Mouse (Mus musculus): ENCODE data around the gene Zfp142. TPM values are rescaled to one million over a fixed set of nuclear protein-coding genes. Genes with fewer than 3 reads are reported as not detected.
A peak's percentile ranks its signal among the peaks of the same experiment; 100 is the strongest.

The Zfp142 gene
- total and polyA plus RNA-seq, 2 experiments from 2014 or later, result 7.8 to 16.4 TPM

DNA sequence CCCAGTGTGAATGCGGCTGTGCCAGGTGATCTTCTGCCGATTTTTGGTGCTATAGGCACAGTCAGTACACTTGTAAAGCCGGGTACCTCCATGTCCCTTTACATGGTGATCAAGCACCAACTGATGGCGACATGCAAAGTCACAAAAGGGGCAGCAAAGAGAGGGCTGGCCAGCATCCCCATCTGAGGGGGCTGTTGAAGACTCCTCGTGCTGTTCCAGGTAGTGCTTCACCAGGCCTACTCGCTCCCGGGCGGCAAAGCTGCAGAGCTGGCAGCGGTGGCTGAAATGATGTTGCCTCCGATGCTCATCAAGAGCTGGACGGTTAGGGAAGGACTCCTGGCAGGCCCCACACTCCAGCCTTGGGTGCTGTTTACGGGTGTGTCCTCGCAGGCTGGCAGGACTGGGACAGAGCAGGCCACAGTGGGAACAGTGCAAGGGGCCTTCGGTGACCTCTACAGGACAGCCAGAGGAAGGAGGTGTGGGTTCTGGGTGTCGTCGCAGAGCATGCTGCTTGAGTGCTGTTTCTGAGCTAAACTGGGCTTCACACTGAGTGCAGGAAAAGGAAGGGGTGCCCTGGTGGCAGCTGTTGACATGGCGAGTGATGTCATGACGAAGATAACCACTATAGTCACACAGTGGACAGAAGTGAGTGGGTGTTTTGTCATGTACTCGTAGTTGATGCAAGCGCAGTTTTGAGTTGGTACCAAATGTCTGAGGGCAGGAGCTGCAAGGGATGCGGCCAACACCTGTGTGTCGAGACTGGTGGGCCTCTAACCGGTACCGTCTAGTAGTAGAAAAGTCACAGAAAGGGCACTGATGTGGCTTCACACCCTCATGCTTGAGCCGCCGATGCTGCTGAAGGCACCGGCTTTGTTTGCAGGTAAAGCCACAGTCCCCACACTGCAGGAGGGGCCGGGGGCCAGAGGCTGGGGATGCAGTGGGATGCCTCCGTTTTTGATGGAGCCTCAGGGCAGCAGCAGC is 18.0 kb downstream of the Zfp142 start:
- 92% methylated on average over 29 of the region's 29 CpGs for WGBS

DNA sequence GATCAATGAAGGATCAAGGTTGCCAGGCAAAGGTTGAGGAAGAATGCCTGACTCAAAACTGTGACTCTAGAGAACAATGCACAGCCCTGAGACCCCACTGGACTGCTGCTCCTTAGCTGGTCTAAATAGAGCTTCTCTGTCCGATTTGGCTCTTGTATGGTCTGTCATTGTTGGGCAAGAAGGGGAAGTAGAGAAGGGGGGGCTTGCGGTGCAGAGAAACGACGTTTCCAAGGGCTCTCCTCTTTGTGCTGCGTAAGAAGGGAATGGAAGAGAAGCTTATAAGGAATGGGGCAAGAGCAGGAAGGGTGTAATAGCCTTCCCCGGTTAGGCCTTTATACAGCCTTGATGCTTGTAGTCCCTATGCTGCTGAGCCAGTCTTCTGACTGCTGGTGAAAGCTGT is 22.2 kb downstream of the Zfp142 start:
- Histone ChIP-seq H3K4me3 (ENCODE audit: low read depth, low read length) (no peak overlapping the region), H3K27me3 (ENCODE audit: insufficient read depth, low read length) (no peaks in the 10 kb centered on the region), H3K9ac (replicated peaks; ENCODE audit: low read length, poor library complexity, severe bottlenecking) (no peak overlapping the region), H3K9me3 (ENCODE audit: low read length) (no peaks in the 10 kb centered on the region), H3K4me2 (ENCODE audit: low read depth, low read length, poor library complexity, severe bottlenecking) (no peak overlapping the region), H3K4me1 (ENCODE audit: insufficient read depth, low read length) (no peaks in the 10 kb centered on the region), H3K36me3 (ENCODE audit: insufficient read depth, low read length) (peaks cover 65% of the 10 kb centered on the region), H3K27ac (ENCODE audit: low read depth, low read length) (no peak overlapping the region)
- DNase-seq (ENCODE audit: low spot score) (no peak), ATAC-seq (ENCODE audit: low FRiP score) (no peak)
- TF ChIP-seq CTCF (IDR thresholded peaks at IDR 0.05), result no peak
- whole genome bisulfite sequencing, result 41% methylated on average over 6 of the region's 6 CpGs

More for the DNA sequence above, 18.0 kb downstream of the Zfp142 start:
- Histone ChIP-seq H3K36me3 (ENCODE audit: insufficient read depth, low read length) (peaks cover 75% of the 10 kb centered on the region), H3K4me3 (ENCODE audit: low read depth, low read length) (no peak overlapping the region), H3K9ac (replicated peaks; ENCODE audit: low read length, poor library complexity, severe bottlenecking) (no peak overlapping the region), H3K4me1 (ENCODE audit: insufficient read depth, low read length) (no peaks in the 10 kb centered on the region), H3K27me3 (ENCODE audit: insufficient read depth, low read length) (no peaks in the 10 kb centered on the region), H3K4me2 (ENCODE audit: low read depth, low read length, poor library complexity, severe bottlenecking) (no peak overlapping the region), H3K27ac (ENCODE audit: low read depth, low read length) (no peak overlapping the region), H3K9me3 (ENCODE audit: low read length) (no peaks in the 10 kb centered on the region)
- TF ChIP-seq CTCF (IDR thresholded peaks at IDR 0.05), result 0 out of 2 replicates have a peak, but pooled peaks have one; percentile 7
- no peak for DNase-seq (ENCODE audit: low spot score)
- ATAC-seq (ENCODE audit: low FRiP score), result no peak

GRCm38 (mm10) chr1:74559061-74559460 is 29.0 kb downstream of the Zfp142 start:
- Histone ChIP-seq H3K4me3 (ENCODE audit: low read depth, low read length) (no peak overlapping the region), H3K36me3 (ENCODE audit: insufficient read depth, low read length) (peaks cover 8% of the 10 kb centered on the region), H3K27ac (ENCODE audit: low read depth, low read length) (no peak overlapping the region), H3K4me1 (ENCODE audit: insufficient read depth, low read length) (no peaks in the 10 kb centered on the region), H3K9me3 (ENCODE audit: low read length) (no peaks in the 10 kb centered on the region), H3K4me2 (ENCODE audit: low read depth, low read length, poor library complexity, severe bottlenecking) (no peak overlapping the region), H3K27me3 (ENCODE audit: insufficient read depth, low read length) (no peaks in the 10 kb centered on the region), H3K9ac (replicated peaks; ENCODE audit: low read length, poor library complexity, severe bottlenecking) (no peak overlapping the region)
- DNase-seq (ENCODE audit: low spot score), result no peak
- WGBS, result 90% methylated on average over 5 of the region's 5 CpGs
- TF ChIP-seq CTCF (IDR thresholded peaks at IDR 0.05), result no peak
- ATAC-seq (ENCODE audit: low FRiP score), result no peak

DNA sequence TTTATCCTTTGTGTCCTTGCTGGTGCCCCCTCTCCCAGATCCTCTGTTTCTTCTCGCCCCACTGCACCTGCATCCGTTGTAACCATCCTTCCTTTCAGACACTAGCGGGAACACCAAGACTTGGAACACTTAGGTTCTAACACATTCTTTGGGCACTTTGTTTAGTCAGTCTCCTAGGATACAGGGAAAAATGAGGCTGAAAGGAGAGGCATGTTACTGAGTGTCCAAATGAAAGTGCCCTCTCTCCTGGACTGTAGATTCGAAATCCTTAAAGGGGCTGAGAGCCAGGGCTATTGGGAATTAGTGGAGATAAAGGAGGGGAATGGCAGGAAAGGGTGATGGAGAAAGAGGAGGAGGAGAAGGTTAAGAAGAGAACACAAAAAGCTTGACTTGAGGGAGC is 43.9 kb downstream of the Zfp142 start, which contains the start of gene Usp37:
Usp37 (minus strand) TSS at position 101 of the 400 bp plus-strand sequence.
- peaks cover 5% of the 10 kb centered on the region; the same call in 1 of the 2 replicates for H3K4me1 ChIP-seq (ENCODE audit: insufficient read depth, low read length)
- no peak for TF ChIP-seq CTCF (IDR thresholded peaks at IDR 0.05)
- ATAC-seq (ENCODE audit: low FRiP score) (no peak), DNase-seq (ENCODE audit: low spot score) (peak; percentile 5)
- WGBS, result 24% methylated on average over 4 of the region's 4 CpGs
- H3K4me2 ChIP-seq (ENCODE audit: low read depth, low read length, poor library complexity, severe bottlenecking), result peak within 1 kb of the TSS; percentile 45
- no peaks in the 10 kb centered on the region for H3K9me3 ChIP-seq (ENCODE audit: low read length)
- H3K27me3 ChIP-seq (ENCODE audit: insufficient read depth, low read length), result no peaks in the 10 kb centered on the region
- no peaks in the 10 kb centered on the region for H3K36me3 ChIP-seq (ENCODE audit: insufficient read depth, low read length)
- H3K9ac ChIP-seq (replicated peaks; ENCODE audit: low read length, poor library complexity, severe bottlenecking), result peak within 1 kb of the TSS; percentile 19; the same call in 1 of the 2 replicates
- no peak within 1 kb of the TSS for H3K27ac ChIP-seq (ENCODE audit: low read depth, low read length)
- peak within 1 kb of the TSS; percentile 15; the same call in 1 of the 2 replicates for H3K4me3 ChIP-seq (ENCODE audit: low read depth, low read length)

- peak within 1 kb of the TSS; percentile 19; the same call in 1 of the 2 replicates for H3K9ac ChIP-seq (replicated peaks; ENCODE audit: low read length, poor library complexity, severe bottlenecking)
- WGBS, result 7% methylated on average over 6 of the region's 6 CpGs
Measured at GRCm38 (mm10) chr1:74542451-74542961, 45.5 kb downstream of the Zfp142 start, which contains the start of gene Plcd4. TSS of gene Plcd4 (plus strand) at chr1:74542888.

More at GRCm38 (mm10) chr1:74542451-74542961, 45.5 kb downstream of the Zfp142 start, which contains the start of gene Plcd4:
- Histone ChIP-seq H3K36me3 (ENCODE audit: insufficient read depth, low read length) (no peaks in the 10 kb centered on the region), H3K4me3 (ENCODE audit: low read depth, low read length) (peak within 1 kb of the TSS; percentile 15), H3K4me1 (ENCODE audit: insufficient read depth, low read length) (peaks cover 5% of the 10 kb centered on the region; the same call in 1 of the 2 replicates), H3K4me2 (ENCODE audit: low read depth, low read length, poor library complexity, severe bottlenecking) (peak within 1 kb of the TSS; percentile 45), H3K27me3 (ENCODE audit: insufficient read depth, low read length) (no peaks in the 10 kb centered on the region), H3K9me3 (ENCODE audit: low read length) (no peaks in the 10 kb centered on the region), H3K27ac (ENCODE audit: low read depth, low read length) (peak within 1 kb of the TSS; percentile 38)
- TF ChIP-seq CTCF (IDR thresholded peaks at IDR 0.05), result no peak
- ATAC-seq (ENCODE audit: low FRiP score), result peak; percentile 66; the same call in 1 of the 2 replicates
- peak; percentile 68 for DNase-seq (ENCODE audit: low spot score)

Measured in midbrain, postnatal 0 days (tissue).